Mouse (Mus musculus) kidney, postnatal 14 days (tissue): ENCODE data around the gene Tgfbr1.

Experiments used
- DNase-seq: peaks from one replicate; pipeline ENCODE4 v3.0.0; 2022; ENCODE audit warnings: mixed read lengths

Tgfbr1 gene

GRCm38 (mm10) chr4:47425247-47425830, 72.3 kb downstream of the Tgfbr1 start:
- no peak for DNase-seq

- no peak for DNase-seq
These were observed 74.6 kb downstream of the Tgfbr1 start for GRCm38 (mm10) chr4:47427606-47428005.

DNA sequence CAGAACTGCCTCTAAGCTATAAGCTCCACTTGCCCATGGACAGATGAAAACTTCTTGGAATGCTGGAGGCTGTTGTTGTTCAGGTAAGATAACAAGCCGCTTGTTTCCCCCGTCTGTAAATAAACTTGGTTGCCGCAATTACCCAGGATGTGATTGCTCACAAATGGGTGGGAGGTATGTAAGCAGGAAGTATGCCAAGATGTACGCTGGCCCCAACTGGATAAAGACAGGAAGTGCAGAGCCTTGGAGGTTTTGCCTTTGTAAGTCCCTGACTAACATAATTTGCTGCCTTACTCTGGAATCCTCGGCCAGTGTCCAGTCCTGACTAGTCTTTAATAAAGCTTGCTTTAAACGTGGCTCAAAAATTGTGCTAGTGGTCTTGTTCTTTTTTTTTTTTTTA, 77.5 kb downstream of the Tgfbr1 start:
- no peak for DNase-seq

DNA sequence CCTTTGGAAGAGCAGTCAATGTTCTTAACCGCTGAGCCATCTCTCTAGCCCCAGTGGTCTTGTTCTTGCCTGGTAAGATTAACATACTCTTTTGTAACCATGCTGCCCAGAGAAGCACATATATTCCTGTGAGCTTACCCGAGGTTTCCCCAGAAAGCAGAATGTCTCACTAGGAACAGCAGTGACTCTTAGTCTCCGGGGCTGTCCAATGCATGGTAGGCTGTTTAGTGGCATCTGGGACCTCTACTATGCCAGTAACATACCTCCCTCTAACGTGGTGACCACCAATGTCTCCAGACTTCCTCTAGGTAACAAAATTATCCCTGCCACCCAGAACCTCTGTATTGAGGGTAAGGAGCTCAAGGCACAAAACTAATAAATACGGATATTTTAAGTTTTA, 78.1 kb downstream of the Tgfbr1 start:
- no peak for DNase-seq

DNA sequence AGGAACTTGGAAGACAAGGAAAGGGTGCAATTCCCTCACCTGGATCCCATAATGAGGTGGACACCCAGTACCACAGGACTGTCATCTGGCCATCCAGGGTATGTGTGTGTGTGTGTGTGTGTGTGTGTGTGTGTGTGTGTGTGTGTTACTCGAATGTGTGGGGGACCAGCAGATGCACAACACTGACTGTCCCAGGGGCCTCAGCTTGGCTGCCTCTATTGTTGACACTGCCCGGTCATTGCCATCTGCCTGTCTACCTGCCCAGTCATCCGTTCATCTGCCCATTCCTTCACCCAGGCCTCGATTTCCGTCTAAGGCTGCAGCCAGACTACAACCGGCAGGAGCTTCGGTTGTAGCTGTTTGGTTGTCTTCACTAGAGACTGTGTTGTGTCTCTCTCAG, 79.7 kb downstream of the Tgfbr1 start:
- DNase-seq = no peak

GRCm38 (mm10) chr4:47435131-47435530, 82.1 kb downstream of the Tgfbr1 start:
- DNase-seq = no peak

DNA sequence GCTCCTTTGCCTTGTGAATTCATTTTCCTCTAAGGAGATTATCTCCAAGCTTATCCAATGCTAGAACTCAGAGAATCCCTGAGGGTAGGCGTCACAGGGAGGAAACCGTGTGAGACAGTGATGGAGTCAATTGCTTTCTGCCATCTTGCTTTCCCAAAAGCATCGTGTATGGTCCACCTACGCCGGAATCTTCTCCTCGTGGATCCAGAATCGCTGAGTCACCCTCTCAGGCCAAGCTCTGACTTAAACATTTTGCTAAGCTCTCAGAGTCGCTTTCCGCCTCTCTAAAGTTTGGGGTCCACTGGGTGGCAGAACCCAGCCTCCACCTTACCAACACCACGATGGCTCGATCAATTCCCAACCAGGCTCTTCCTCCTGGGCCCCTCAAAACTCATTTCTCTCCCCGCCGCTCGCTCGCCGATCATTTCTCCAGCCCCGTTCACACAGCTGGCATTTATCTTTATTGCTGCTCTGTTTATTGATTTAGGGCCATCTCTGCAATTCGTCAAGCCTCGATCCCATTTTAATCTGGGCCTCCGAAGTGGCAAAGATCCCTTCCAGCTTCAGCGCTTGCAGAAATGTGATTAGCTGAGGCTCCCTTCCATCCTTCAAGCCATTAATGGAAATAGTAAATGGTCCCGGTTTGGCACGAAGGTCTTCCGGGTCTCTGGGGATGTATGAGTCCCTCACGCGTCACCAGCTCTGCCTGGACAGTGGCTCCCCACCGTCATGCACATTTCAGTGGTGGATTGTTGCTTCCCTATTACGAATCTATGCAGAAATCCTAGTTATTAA, 82.7 kb downstream of the Tgfbr1 start:
- DNase-seq = no peak

- DNase-seq = peak; percentile 91
These were observed 84.6 kb downstream of the Tgfbr1 start for GRCm38 (mm10) chr4:47437365-47438340.

- no peak for DNase-seq
These were observed 85.9 kb downstream of the Tgfbr1 start for GRCm38 (mm10) chr4:47438956-47439355.

DNA sequence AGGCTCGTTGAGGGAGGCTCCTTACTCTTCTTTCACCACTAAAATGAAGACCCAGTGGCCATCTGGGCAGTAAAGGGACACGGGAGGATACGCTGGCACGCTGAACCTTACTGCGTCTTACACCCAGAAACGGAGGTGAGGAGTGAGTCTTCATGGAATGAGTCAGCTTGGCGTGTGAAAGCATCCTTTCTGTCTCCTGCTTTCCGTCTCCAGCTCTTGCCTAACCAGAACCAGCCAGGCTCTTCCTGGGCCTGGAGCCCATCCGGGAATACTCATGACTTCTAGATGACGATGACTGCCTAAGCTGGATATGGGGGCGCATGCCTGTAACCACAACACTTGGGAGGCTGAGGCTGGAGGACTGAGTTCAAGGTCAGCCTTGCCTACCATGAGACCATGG, 87.9 kb downstream of the Tgfbr1 start:
- DNase-seq = no peak

DNA sequence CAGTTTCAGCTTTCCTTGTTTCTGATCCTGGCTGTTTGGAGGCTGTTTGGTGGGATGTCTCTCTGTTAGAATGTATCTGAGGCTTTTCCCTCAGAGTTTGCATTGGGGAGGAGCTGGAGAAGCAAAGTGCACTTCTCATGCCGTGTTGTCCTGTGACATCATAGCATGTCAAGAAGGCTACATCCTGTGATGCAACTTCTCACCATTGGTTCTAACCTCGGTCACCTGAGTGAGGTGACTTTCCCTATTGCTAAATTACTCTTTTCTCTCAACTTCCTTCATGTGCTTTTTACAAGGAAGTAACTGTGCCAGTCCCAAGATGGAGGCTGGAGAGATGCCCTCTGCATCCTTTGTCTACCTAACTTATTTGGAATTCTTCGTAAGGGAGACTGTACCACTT, 95.5 kb downstream of the Tgfbr1 start:
- no peak for DNase-seq

DNA sequence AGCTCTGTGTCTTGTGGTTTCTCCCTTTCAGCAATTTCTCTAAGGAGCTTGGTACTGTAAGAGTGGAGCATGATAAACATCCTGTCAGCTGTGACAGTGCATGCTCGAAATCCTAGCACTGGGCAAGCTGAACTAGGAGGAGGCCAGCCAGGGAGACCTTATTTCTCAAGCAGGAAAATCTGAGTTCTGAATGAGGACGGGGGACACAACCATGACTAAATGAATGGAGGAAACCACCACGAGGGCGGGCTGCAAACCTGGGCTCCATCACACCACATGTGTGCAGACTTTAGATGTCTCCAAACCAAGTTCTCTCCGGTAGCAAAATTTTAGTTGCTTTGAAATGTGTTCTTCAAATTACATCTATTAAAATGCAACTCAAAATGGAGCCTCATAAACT, 96.1 kb downstream of the Tgfbr1 start:
- no peak for DNase-seq

DNA sequence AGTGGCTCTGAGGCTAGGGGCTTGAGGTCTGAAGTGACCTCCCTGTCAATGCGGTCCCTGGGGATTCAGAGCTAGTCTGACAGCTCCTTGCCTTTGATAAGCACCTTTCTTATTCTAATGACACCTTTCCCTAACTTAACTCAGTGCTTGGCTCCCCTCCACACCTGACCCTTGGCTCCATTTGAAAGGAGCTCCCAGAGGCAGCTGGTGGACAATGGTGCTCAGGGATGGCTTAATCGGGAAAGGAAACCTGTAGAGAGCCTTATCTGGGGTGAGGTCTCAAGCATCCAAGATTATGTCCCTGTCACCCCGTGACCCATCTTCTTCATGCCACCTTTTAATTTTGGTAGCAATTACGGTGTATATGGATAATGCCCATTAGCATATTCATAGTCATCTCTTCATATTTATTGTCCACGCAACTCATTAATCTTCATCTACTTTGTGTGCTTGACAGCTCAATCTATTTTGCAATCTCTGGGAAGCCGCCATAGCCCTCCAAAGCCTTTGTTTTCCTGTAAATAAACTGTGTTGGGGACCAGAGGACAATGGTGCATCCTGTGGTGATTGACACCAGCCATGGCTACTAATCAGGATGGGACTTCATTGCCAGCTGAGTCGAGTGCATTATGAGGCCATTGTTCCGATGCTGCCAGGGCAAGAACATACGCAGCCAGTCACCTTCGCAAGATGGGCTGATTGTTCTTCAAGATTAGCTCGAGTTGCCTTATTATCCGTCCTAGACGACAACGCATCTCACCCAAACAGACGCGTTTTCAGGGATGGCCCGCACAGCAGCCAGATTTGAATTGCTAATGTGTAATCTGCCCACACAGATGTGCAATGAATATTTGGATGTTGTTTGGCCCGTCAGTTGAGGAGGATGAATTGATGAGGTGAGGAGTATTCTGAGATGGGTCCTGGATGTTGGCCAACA, 96.8 kb downstream of the Tgfbr1 start:
- no peak for DNase-seq
